Mouse (Mus musculus): ENCODE results near the gene Ncln.
A peak's percentile ranks its signal among the peaks of the same experiment; 100 is the strongest.

The Ncln gene

GRCm38 (mm10) chr10:81496264-81496901 is at the start of gene Ncln:
Gene Ncln (minus strand): TSS chr10:81496392.
- peak; percentile 99 for DNase-seq

GRCm38 (mm10) chr10:81545161-81545747 is 49.1 kb upstream of the Ncln start, which contains the start of gene Gna11:
Gene Gna11 (minus strand): TSS chr10:81545190.
- peak; percentile 99 to 100 for DNase-seq

- DNase-seq = no peak
Measured at GRCm38 (mm10) chr10:81544296-81545160, 48.3 kb upstream of the Ncln start.

GRCm38 (mm10) chr10:81543633-81544032 is 47.4 kb upstream of the Ncln start:
- no peak for DNase-seq

GRCm38 (mm10) chr10:81542727-81543460 is 46.7 kb upstream of the Ncln start:
- DNase-seq = no peak

GRCm38 (mm10) chr10:81541803-81542202 is 45.6 kb upstream of the Ncln start:
- peak; percentile 74 to 91 for DNase-seq

- DNase-seq = no peak
Measured at GRCm38 (mm10) chr10:81541363-81541762, 45.2 kb upstream of the Ncln start.

- DNase-seq = no peak
Measured at GRCm38 (mm10) chr10:81538321-81539048, 42.3 kb upstream of the Ncln start.

GRCm38 (mm10) chr10:81537429-81537828 is 41.2 kb upstream of the Ncln start:
- no peak for DNase-seq

GRCm38 (mm10) chr10:81536734-81537133 is 40.5 kb upstream of the Ncln start:
- DNase-seq = peak in 1 of 2 experiments; percentile 42

- DNase-seq = no peak
Measured at GRCm38 (mm10) chr10:81534826-81535225, 38.6 kb upstream of the Ncln start.

GRCm38 (mm10) chr10:81526779-81527178 is 30.6 kb upstream of the Ncln start:
- DNase-seq = peak; percentile 85 to 91

GRCm38 (mm10) chr10:81525017-81525694 is 29.0 kb upstream of the Ncln start:
- no peak for DNase-seq

GRCm38 (mm10) chr10:81524051-81524605 is 27.9 kb upstream of the Ncln start, which contains the start of gene Gna15:
Gene Gna15 (minus strand): TSS chr10:81524225.
- no peak for DNase-seq

GRCm38 (mm10) chr10:81523570-81523969 is 27.4 kb upstream of the Ncln start:
- DNase-seq = no peak

GRCm38 (mm10) chr10:81523142-81523541 is 26.9 kb upstream of the Ncln start:
- no peak for DNase-seq

- no peak for DNase-seq
Measured at GRCm38 (mm10) chr10:81519978-81520365, 23.8 kb upstream of the Ncln start.

GRCm38 (mm10) chr10:81519227-81519977 is 23.2 kb upstream of the Ncln start:
- no peak for DNase-seq

GRCm38 (mm10) chr10:81518546-81518945 is 22.4 kb upstream of the Ncln start:
- peak; percentile 76 to 89 for DNase-seq

- DNase-seq = no peak
Measured at GRCm38 (mm10) chr10:81517227-81517626, 21.0 kb upstream of the Ncln start.
